8 mouse cellular contexts compared by ENCODE assay signal in genomic region chr7:68369694-68370093, GRCm38 (mm10).
DNase-seq lines count a peak whose midpoint lies in the region; ATAC-seq lines count a peak whose summit lies in the region.

No protein-coding gene starts in this region.

- DNase-seq in 416B (ENCODE audit: low read depth) = peak; percentile 83
- DNase-seq in adrenal gland, postnatal 10 days = peak; percentile 87
- DNase-seq in natural killer cell, adult 2 months (ENCODE audit: low spot score in 2 of 2) = peak; percentile 17 to 62
- peak; percentile 85 for DNase-seq in splenic B cell, adult 2 months (ENCODE audit: low read depth, low spot score)

- WGBS in embryonic facial prominence, embryonic 12.5 days = 2% methylated on average over 12 of the region's 13 CpGs
- WGBS in heart, embryonic 12.5 days = 3% methylated on average over 13 of the region's 13 CpGs
- 0% methylated on average over 12 of the region's 13 CpGs for WGBS in kidney, embryonic 16.5 days
- WGBS in liver, embryonic 12.5 days (ENCODE audit: insufficient replicate concordance) = 4% methylated on average over 12 of the region's 13 CpGs

- 0 out of 2 replicates have a peak, but pooled peaks cover 4% of the 10 kb centered on the region for H3K9me3 ChIP-seq in embryonic facial prominence, embryonic 12.5 days
- no peaks in the 10 kb centered on the region for H3K9me3 ChIP-seq in heart, embryonic 12.5 days (replicated peaks)
- H3K9me3 ChIP-seq in kidney, embryonic 16.5 days (ENCODE audit: low read length) = no peaks in the 10 kb centered on the region
- H3K9me3 ChIP-seq in liver, embryonic 12.5 days (replicated peaks) = no peaks in the 10 kb centered on the region

- peak overlapping the region; percentile 53 for H3K4me2 ChIP-seq in embryonic facial prominence, embryonic 12.5 days (replicated peaks)
- H3K4me2 ChIP-seq in heart, embryonic 12.5 days = peak overlapping the region; percentile 68
- H3K4me2 ChIP-seq in kidney, embryonic 16.5 days (replicated peaks; ENCODE audit: low read depth, low read length) = peak overlapping the region; percentile 53
- peak overlapping the region; percentile 50 for H3K4me2 ChIP-seq in liver, embryonic 12.5 days

- no peaks in the 10 kb centered on the region for H3K36me3 ChIP-seq in embryonic facial prominence, embryonic 12.5 days
- no peaks in the 10 kb centered on the region for H3K36me3 ChIP-seq in heart, embryonic 12.5 days
- no peaks in the 10 kb centered on the region for H3K36me3 ChIP-seq in kidney, embryonic 16.5 days (ENCODE audit: insufficient read depth, low read length)
- H3K36me3 ChIP-seq in liver, embryonic 12.5 days = no peaks in the 10 kb centered on the region
- H3K36me3 ChIP-seq in splenic B cell, adult 2 months (ENCODE audit: control insufficient read depth, insufficient read depth, low read length, poor library complexity, severe bottlenecking) = peaks cover 2% of the 10 kb centered on the region; the same call in 1 of the 2 replicates

- no peak overlapping the region for H3K27ac ChIP-seq in embryonic facial prominence, embryonic 12.5 days
- no peak overlapping the region for H3K27ac ChIP-seq in heart, embryonic 12.5 days (ENCODE audit: poor library complexity, severe bottlenecking)
- no peak overlapping the region for H3K27ac ChIP-seq in kidney, embryonic 16.5 days (ENCODE audit: low read length)
- no peak overlapping the region for H3K27ac ChIP-seq in liver, embryonic 12.5 days

- H3K27me3 ChIP-seq in embryonic facial prominence, embryonic 12.5 days = peaks cover 18% of the 10 kb centered on the region
- H3K27me3 ChIP-seq in heart, embryonic 12.5 days (replicated peaks) = peaks cover 41% of the 10 kb centered on the region
- H3K27me3 ChIP-seq in kidney, embryonic 16.5 days (ENCODE audit: insufficient read depth, low read length) = peaks cover 9% of the 10 kb centered on the region
- H3K27me3 ChIP-seq in liver, embryonic 12.5 days (replicated peaks) = peaks cover 45% of the 10 kb centered on the region
- no peaks in the 10 kb centered on the region for H3K27me3 ChIP-seq in splenic B cell, adult 2 months (ENCODE audit: control insufficient read depth, insufficient read depth, low read length, poor library complexity, severe bottlenecking)

- no peak for ATAC-seq in embryonic facial prominence, embryonic 12.5 days (ENCODE audit: insufficient number of reproducible peaks, insufficient read depth, low FRiP score, low TSS enrichment)
- ATAC-seq in heart, embryonic 12.5 days (ENCODE audit: insufficient number of reproducible peaks, low FRiP score) = no peak
- ATAC-seq in kidney, embryonic 16.5 days (ENCODE audit: low FRiP score, low TSS enrichment) = peak; percentile 69; the same call in 1 of the 2 replicates
- ATAC-seq in liver, embryonic 12.5 days = no peak

- H3K4me3 ChIP-seq in embryonic facial prominence, embryonic 12.5 days = peak overlapping the region; percentile 26
- H3K4me3 ChIP-seq in heart, embryonic 12.5 days = peak overlapping the region; percentile 39
- H3K4me3 ChIP-seq in kidney, embryonic 16.5 days (ENCODE audit: low read length) = peak overlapping the region; percentile 37
- no peak overlapping the region; the same call in 1 of the 2 replicates for H3K4me3 ChIP-seq in liver, embryonic 12.5 days

- no peaks in the 10 kb centered on the region for H3K4me1 ChIP-seq in embryonic facial prominence, embryonic 12.5 days
- H3K4me1 ChIP-seq in heart, embryonic 12.5 days (replicated peaks) = peaks cover 11% of the 10 kb centered on the region; the same call in 1 of the 2 replicates
- no peaks in the 10 kb centered on the region for H3K4me1 ChIP-seq in kidney, embryonic 16.5 days (ENCODE audit: insufficient read depth, low read length)
- H3K4me1 ChIP-seq in liver, embryonic 12.5 days = peaks cover 4% of the 10 kb centered on the region; the same call in 1 of the 2 replicates

- H3K9ac ChIP-seq in embryonic facial prominence, embryonic 12.5 days = no peak overlapping the region
- H3K9ac ChIP-seq in heart, embryonic 12.5 days = no peak overlapping the region
- H3K9ac ChIP-seq in kidney, embryonic 16.5 days (replicated peaks; ENCODE audit: low read length) = no peak overlapping the region
- no peak overlapping the region for H3K9ac ChIP-seq in liver, embryonic 12.5 days
